Mouse (Mus musculus) cerebellum, adult 2 months (tissue): Measurements from ENCODE around the gene Srgap3.

Experiments used
- CTCF ChIP-seq: fragments of 200-500 bp; IDR thresholded peaks from 2 replicates; pipeline ENCODE4 v1.5.1; 2011; ENCODE audit warnings: low read depth, mild to moderate bottlenecking, control low read depth, low read length, moderate library complexity, borderline replicate concordance; ENCODE audit not compliant: insufficient read depth
- POLR2A ChIP-seq: fragments of 200-500 bp; IDR thresholded peaks from 2 replicates; pipeline ENCODE4 v1.6.1; 2011; ENCODE audit warnings: low read length, control low read depth, borderline replicate concordance; ENCODE audit not compliant: insufficient read depth

GRCm38 (mm10) chr6:112946021-112946811 lies 850 bp downstream of the Srgap3 start:
- no peak for TF ChIP-seq CTCF
- TF ChIP-seq POLR2A: no peak; the same call in 1 of the 2 replicates
